Mouse (Mus musculus) spleen, adult 12 weeks (tissue): ENCODE data around the gene Cbarp.
A peak's percentile ranks its signal among the peaks of the same experiment; 100 is the strongest.

Source experiments
- DNase-seq: peaks from one replicate; pipeline ENCODE4 v3.0.0; 2022; ENCODE audit warnings: low spot score

The Cbarp gene

GRCm38 (mm10) chr10:80094085-80094484 is 46.5 kb downstream of the Cbarp start:
- DNase-seq = no peak

GRCm38 (mm10) chr10:80092690-80093089 is 47.9 kb downstream of the Cbarp start:
- DNase-seq = no peak

- DNase-seq = no peak
These were observed 49.1 kb downstream of the Cbarp start for GRCm38 (mm10) chr10:80091527-80091926.

- DNase-seq = no peak
These were observed 51.5 kb downstream of the Cbarp start for GRCm38 (mm10) chr10:80089146-80089545.

GRCm38 (mm10) chr10:80087483-80087882 is 53.2 kb downstream of the Cbarp start:
- no peak for DNase-seq

- DNase-seq = no peak
These were observed 53.8 kb downstream of the Cbarp start for GRCm38 (mm10) chr10:80086847-80087246.

GRCm38 (mm10) chr10:80084817-80085487 is 55.7 kb downstream of the Cbarp start:
- DNase-seq = no peak

- DNase-seq = peak; percentile 73
These were observed 59.6 kb downstream of the Cbarp start for GRCm38 (mm10) chr10:80081075-80081474.
